Mouse (Mus musculus): ENCODE results near the gene Aatf.

Gene Aatf

GRCm38 (mm10) chr11:84513171-84514116, at the start of gene Aatf:
Gene Aatf, minus strand, starts transcription at chr11:84513522.
- peak; percentile 95 for DNase-seq (ENCODE audit: low spot score in 2 of 2)

GRCm38 (mm10) chr11:84562758-84563347, 49.5 kb upstream of the Aatf start:
- no peak for DNase-seq (ENCODE audit: low spot score in 2 of 2)

- no peak for DNase-seq (ENCODE audit: low spot score in 2 of 2)
Measured at GRCm38 (mm10) chr11:84561546-84561945, 48.2 kb upstream of the Aatf start.

GRCm38 (mm10) chr11:84553821-84554450, 40.6 kb upstream of the Aatf start:
- no peak for DNase-seq (ENCODE audit: low spot score in 2 of 2)

GRCm38 (mm10) chr11:84551296-84551695, 38.0 kb upstream of the Aatf start:
- no peak for DNase-seq (ENCODE audit: low spot score in 2 of 2)

- DNase-seq (ENCODE audit: low spot score in 2 of 2) = no peak
Measured at GRCm38 (mm10) chr11:84549258-84549791, 36.0 kb upstream of the Aatf start.

GRCm38 (mm10) chr11:84548293-84548692, 35.0 kb upstream of the Aatf start:
- DNase-seq (ENCODE audit: low spot score in 2 of 2) = no peak

- no peak for DNase-seq (ENCODE audit: low spot score in 2 of 2)
Measured at GRCm38 (mm10) chr11:84539981-84540380, 26.7 kb upstream of the Aatf start.

- DNase-seq (ENCODE audit: low spot score in 2 of 2) = no peak
Measured at GRCm38 (mm10) chr11:84529797-84530703, 16.7 kb upstream of the Aatf start.

- DNase-seq (ENCODE audit: low spot score in 2 of 2) = no peak
Measured at GRCm38 (mm10) chr11:84529143-84529755, 15.9 kb upstream of the Aatf start.

GRCm38 (mm10) chr11:84526976-84527860, 13.9 kb upstream of the Aatf start:
- DNase-seq (ENCODE audit: low spot score in 2 of 2) = no peak

GRCm38 (mm10) chr11:84526451-84526850, 13.1 kb upstream of the Aatf start:
- no peak for DNase-seq (ENCODE audit: low spot score in 2 of 2)

GRCm38 (mm10) chr11:84525421-84526274, 12.3 kb upstream of the Aatf start, which contains the start of gene Lhx1:
Gene Lhx1, minus strand, starts transcription at chr11:84525535.
- no peak for DNase-seq (ENCODE audit: low spot score in 2 of 2)

GRCm38 (mm10) chr11:84524511-84525270, 11.4 kb upstream of the Aatf start:
- no peak for DNase-seq (ENCODE audit: low spot score in 2 of 2)

- DNase-seq (ENCODE audit: low spot score in 2 of 2) = no peak
Measured at GRCm38 (mm10) chr11:84523841-84524510, 10.7 kb upstream of the Aatf start.

- no peak for DNase-seq (ENCODE audit: low spot score in 2 of 2)
Measured at GRCm38 (mm10) chr11:84523321-84523831, 10.1 kb upstream of the Aatf start.

Measured in spleen, postnatal 36 days (tissue).